Mouse (Mus musculus) retina, postnatal 1 day (tissue): ENCODE results near the gene Prdx5.
"Not testable (repeated sequence)": the region's sequence is repeated elsewhere in the genome, so short reads cannot be mapped to it uniquely, and the experiment has no call there.

Experiments used
- DNase-seq: peaks from one replicate; pipeline ENCODE4 v3.0.0-alpha.2; 2012

Gene Prdx5

DNA sequence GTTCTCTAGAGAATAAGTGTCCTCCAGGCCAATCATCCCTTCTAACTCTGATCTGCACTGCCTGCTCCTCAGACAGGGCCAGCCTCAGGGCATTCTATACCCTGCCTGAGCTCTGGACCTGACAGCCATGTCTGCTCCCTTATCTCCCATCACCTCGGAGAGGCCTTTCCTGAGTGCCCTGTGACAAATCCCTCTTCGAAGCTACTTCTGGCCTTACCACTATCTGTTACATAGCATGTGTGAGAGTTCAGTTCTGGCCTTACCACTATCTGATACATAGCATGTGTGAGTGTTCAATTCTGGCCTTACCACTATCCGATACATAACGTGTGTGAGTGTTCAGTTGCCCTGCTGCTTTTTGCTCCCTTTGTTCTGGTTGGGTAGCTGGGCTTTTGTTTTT lies 5.4 kb upstream of the Prdx5 start:
- no peak for DNase-seq

DNA sequence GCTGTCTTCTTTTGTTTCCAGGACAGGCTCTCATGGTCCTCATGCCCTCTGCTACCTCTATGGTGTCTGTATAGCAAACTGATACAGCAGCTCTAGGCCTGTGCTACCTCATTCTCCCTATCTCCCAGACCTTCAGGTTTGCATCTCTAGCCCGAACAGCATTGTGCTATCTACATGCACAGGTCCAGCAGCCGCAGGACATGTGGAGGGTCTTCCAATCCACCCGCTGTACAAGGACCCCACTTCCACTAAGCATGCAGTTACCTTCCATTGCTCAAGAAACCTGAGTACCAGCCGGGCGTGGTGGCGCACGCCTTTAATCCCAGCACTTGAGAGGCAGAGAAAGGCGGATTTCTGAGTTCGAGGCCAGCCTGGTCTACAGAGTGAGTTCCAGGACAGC lies 4.6 kb upstream of the Prdx5 start:
- DNase-seq = no peak

DNA sequence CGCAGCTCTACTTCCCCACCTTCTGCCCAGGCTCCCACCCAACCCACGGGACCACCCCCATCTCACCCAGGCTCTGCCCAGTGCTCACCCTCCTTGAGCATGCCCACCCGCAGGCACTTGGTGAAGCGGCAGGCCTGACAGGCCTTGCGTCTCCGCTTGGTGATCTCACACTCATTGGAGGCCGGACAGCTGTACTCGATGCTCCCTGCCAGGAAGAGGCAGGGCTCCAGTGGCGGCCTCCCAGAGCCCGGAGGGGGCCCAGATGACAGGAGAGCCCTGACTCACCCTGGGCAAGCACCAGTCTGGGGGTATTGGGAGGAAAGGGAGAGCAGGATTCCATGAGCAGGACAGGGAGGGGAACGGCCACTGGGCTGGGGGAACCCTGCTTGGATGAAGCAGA lies 4.1 kb upstream of the Prdx5 start:
- DNase-seq = no peak

GRCm38 (mm10) chr19:6913036-6913435 lies 3.1 kb upstream of the Prdx5 start:
- no peak for DNase-seq

DNA sequence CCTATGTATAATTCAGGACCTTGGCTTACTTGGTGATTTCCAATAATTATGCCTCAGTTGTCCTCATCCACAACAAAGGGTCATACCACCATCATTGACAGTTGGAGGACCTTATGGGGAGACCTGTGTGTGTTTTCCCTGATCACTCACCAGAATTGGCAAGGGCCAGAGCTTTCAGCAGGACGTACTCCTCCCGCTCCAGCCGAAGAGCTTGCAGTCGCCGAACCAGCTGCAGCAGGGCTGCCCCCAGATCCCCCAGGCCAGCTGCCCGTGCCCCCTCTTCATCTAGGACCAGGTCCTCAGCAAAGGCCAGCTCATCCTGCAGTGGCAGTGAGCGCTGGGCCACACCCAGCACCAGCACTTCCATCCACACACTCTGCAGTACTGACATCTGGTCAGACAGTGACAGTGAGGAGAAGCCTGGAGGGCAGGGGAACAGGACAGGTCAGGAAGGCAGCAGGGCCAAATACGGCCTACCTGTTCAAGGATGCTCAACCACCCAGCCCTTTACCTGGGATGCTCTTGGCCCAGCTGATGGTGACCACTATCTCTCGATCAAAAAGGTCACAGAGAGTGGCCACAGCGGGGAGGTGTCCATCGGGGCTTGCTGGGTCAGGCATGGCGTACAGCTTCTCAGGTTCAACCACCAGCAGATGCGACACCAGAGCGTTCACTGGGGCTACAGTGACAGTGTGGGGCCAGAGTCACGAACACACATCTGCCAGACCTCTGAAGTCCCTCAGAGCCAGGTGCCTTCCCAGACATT lies 2.5 kb upstream of the Prdx5 start:
- DNase-seq = no peak

GRCm38 (mm10) chr19:6911101-6912074 lies 1.5 kb upstream of the Prdx5 start:
- DNase-seq = no peak

DNA sequence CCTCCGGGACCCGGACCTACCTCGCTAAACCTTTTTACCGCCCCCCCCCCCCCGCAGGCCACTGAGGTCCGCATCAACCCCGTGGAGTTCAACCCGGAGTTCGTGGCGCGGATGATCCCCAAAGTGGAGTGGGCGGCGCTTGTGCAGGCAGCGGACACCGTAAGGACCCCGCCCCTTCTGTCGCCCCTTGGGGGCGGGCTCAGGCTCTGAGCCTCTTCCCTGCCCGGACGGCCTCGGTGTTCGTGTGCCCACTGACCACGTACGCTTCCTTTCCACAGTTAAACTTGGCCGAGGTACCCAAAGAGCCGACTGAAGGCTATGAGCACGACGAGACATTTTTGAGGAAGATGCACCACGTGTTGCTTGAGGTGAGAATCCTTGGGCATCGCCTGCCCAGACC lies 400 bp upstream of the Prdx5 start:
- DNase-seq = peak; percentile 70

- DNase-seq = no peak
Observed at GRCm38 (mm10) chr19:6909021-6909420, 885 bp downstream of the Prdx5 start.

GRCm38 (mm10) chr19:6907811-6908540 lies 1.9 kb downstream of the Prdx5 start:
- DNase-seq = no peak

GRCm38 (mm10) chr19:6907094-6907493 lies 2.8 kb downstream of the Prdx5 start:
- no peak for DNase-seq

DNA sequence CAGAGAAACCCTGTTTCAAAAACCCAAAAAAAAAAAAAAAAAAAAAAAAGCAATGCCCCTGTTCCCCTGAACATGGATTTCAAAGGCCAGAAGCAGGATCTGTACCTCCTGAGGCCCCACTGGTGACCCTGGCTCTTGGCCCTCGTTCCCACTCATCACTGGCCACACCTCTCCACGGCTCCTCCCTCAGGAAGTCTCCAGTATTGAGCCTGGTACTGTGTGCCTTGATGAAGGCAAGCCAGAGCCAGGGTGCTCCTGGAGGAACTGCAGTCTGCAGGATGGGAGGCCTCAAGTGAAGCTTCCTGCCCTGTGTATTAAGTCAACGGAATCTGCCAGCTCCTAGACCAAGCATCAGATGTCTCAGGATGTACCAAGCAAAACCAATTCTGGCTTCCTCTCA lies 3.7 kb downstream of the Prdx5 start:
- no peak for DNase-seq

- DNase-seq = no peak
Observed at GRCm38 (mm10) chr19:6905498-6906159, 4.3 kb downstream of the Prdx5 start.

GRCm38 (mm10) chr19:6904846-6905245 lies 5.1 kb downstream of the Prdx5 start:
- no peak for DNase-seq

- DNase-seq = no peak
Observed at GRCm38 (mm10) chr19:6903031-6903430, 6.9 kb downstream of the Prdx5 start.

DNA sequence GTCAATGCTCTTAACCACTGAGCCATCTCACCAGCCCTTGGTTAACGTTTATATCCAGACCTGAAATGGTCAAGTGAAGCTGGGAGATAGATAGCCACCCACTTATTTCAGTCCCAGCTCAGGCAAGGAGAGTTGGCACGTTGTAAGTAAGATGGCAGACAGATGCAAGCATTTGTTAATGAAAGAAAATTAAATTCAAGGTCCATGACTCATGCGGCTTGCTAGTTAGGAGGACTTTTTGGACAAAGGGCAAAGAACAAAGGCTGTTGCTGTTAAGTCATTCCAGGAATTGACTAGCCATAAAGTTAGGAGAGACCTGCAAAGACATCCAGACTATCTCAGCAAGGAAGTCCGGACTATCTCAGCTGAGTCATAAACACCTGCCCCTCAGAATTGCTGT lies 10.3 kb downstream of the Prdx5 start:
- no peak for DNase-seq

GRCm38 (mm10) chr19:6895608-6896305 lies 14.1 kb downstream of the Prdx5 start:
- DNase-seq = not testable (repeated sequence)

DNA sequence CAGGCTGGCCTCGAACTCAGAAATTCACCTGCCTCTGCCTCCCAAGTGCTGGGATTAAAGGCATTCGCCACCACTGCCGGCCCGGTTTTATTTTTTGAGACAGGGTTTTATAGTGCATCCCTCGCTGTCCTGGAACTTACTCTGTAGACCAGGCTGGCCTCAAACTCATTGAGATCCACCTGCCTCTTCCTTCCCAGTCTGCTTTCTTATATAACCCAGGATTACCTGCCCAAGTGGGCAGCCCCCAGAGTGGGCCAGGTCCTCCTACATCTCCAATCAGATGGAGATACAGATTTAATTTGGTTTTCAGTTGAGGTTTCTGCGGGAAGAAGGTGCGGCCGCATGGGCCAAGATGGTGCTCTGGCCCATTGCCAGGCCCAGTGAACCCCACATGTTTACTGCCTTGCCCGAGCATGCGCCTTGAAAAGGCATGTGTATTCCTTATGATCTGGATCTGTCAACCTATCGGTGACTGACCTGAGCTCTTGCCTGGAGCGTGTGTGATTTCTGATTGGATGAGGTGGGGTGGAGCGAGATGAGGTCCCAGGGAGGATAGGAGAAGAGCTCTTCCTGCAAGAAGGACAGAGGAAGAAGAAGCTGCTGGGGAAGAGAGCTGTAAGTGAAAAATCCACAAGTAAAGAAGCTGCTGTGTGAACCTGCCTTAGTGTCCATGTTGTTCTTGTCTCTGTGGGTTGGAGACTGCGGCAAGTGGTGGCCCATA lies 16.0 kb downstream of the Prdx5 start:
- DNase-seq = no peak

DNA sequence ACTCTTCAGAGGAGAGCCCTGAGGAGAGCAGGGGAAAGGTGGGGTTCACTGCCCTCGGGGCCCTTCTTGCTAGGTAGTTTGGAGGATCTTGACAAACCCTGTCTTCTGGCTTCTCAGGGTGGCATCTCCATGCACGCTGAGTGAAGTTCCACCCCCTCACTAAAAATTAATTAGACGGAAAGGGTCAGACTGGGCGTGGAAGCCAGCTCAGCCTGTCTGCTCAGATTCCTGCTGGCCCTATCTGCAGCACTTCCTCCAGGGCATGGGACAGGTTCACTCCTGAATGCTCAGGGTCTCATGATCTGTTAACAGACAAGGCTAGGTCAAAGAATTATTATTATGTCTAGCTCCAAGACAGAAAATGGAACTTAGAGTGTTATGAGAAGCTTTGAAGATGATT lies 17.4 kb downstream of the Prdx5 start:
- DNase-seq = no peak

- DNase-seq = no peak
Observed at GRCm38 (mm10) chr19:6877965-6878364, 31.9 kb downstream of the Prdx5 start.

GRCm38 (mm10) chr19:6876799-6877198 lies 33.1 kb downstream of the Prdx5 start:
- no peak for DNase-seq

- no peak for DNase-seq
Observed at GRCm38 (mm10) chr19:6875834-6876233, 34.1 kb downstream of the Prdx5 start.
